Mouse (Mus musculus) limb, embryonic 12.5 days (tissue): Measurements from ENCODE around the gene Ly6g6f. TPM values are rescaled to one million over a fixed set of nuclear protein-coding genes. Genes with fewer than 3 reads are reported as not detected.

Experiments used
- ATAC-seq: fragments of 200-750 bp; cut with Nextera tagmentation; 2 replicates; pipeline ENCODE4 v1.8.0; 2017; ENCODE audit warnings: low read depth, moderate TSS enrichment; ENCODE audit not compliant: insufficient number of reproducible peaks, insufficient read depth, low FRiP score, low TSS enrichment
- H3K27ac ChIP-seq: fragments of 300-500 bp; sonication (generic); 2 replicates; pipeline ENCODE4 v1.5.1; 2016; ENCODE audit warnings: mild to moderate bottlenecking, moderate library complexity
- H3K27me3 ChIP-seq: fragments of 300-500 bp; sonication (generic); 2 replicates; pipeline ENCODE4 v1.6.1; 2016; ENCODE audit warnings: mild to moderate bottlenecking, moderate library complexity
- H3K36me3 ChIP-seq: fragments of 300-500 bp; sonication (generic); 2 replicates; pipeline ENCODE4 v1.6.1; 2016; ENCODE audit warnings: mild to moderate bottlenecking, moderate library complexity
- H3K4me1 ChIP-seq: fragments of 300-500 bp; sonication (generic); replicated peaks from 2 replicates; pipeline ENCODE4 v1.6.1; 2016
- H3K4me2 ChIP-seq: fragments of 300-500 bp; sonication (generic); 2 replicates; pipeline ENCODE4 v1.6.1; 2016; ENCODE audit warnings: mild to moderate bottlenecking, moderate library complexity
- H3K4me3 ChIP-seq: fragments of 300-500 bp; sonication (generic); replicated peaks from 2 replicates; pipeline ENCODE4 v1.5.1; 2016; ENCODE audit warnings: mild to moderate bottlenecking
- H3K9ac ChIP-seq: fragments of 300-500 bp; sonication (generic); replicated peaks from 2 replicates; pipeline ENCODE4 v1.6.1; 2016; ENCODE audit warnings: mild to moderate bottlenecking, moderate library complexity
- H3K9me3 ChIP-seq: fragments of 300-500 bp; sonication (generic); 2 replicates; pipeline ENCODE4 v1.6.1; 2016; ENCODE audit warnings: mild to moderate bottlenecking, moderate library complexity
- WGBS: fragments of 180-500 bp; shearing (Covaris S2); methylation state at CpG from one replicate; pipeline ENCODE4 v1.1.7; 2016; 5-methylcytosine and 5-hydroxymethylcytosine counted together
- polyA plus RNA-seq: library from polyadenylated mRNA; unstranded; fragments of >200 nt; fragmentation: Nextera tagmentation; extraction: Ambion mirVana; gene quantifications from 2 replicates; pipeline ENCODE4 v1.2.1, GENCODE M21; 2016

Gene Ly6g6f
- polyA plus RNA-seq = 0.44 and 0.66 TPM in 2 replicates

GRCm38 (mm10) chr17:35085208-35085865 lies at the start of gene Ly6g6f:
Gene Ly6g6f, minus strand, starts transcription at chr17:35085610.
- no peak within 1 kb of the TSS for H3K9ac ChIP-seq
- no peak within 1 kb of the TSS for H3K4me3 ChIP-seq
- H3K4me2 ChIP-seq = no peak within 1 kb of the TSS
- ATAC-seq = no peak
- H3K27ac ChIP-seq = no peak within 1 kb of the TSS
- no peaks in the 10 kb centered on the region for H3K9me3 ChIP-seq
- H3K27me3 ChIP-seq = no peaks in the 10 kb centered on the region; the same call in 1 of the 2 replicates
- WGBS = 82% methylated on average over 7 of the region's 7 CpGs
- H3K4me1 ChIP-seq = peaks cover 6% of the 10 kb centered on the region
- no peaks in the 10 kb centered on the region for H3K36me3 ChIP-seq

DNA sequence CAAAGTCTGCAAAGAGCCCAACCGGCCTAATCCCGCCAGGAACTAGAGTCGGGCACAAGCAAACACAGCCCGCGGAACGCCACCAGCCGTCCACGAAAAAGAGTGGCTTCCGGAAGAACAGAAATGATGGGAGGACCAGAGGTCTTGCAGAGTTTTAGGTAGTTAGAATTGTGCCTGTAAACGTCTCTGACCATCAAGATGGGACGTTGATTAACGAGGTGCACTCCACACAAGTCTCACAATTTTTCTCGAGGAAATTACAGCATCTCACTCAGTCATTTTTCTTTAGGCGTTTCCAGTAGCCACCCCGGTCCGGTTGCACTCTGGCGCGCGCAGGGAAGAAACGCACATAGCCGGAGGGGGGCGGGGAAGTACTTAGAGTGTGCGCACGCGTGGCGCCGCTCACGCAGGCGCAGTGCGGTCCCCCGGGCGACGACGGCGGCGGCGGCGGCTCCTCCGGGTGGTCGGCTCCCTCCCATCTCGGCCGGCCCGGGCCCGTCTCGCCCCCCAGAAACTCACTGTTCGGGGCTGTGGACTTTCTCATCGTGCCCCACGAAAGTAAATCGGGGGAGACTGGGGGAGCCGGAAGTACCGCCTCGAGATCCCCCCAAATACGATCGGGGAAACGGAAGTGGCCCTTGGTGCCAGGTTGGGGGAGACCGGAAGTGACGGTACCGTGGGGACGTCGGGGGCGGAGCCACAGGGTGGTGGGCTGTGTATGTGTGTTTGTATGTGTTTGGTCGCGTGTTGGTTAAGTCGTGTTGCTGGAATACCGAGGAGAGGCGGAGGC lies 49.6 kb upstream of the Ly6g6f start, which contains the start of gene Bag6:
TSS of gene Bag6 (plus strand) at position 378 of the 790 bp plus-strand sequence.
- peak within 1 kb of the TSS; percentile 81 for H3K9ac ChIP-seq
- peak within 1 kb of the TSS; percentile 96 for H3K4me2 ChIP-seq
- no peaks in the 10 kb centered on the region for H3K9me3 ChIP-seq
- peaks cover 15% of the 10 kb centered on the region for H3K4me1 ChIP-seq
- no peaks in the 10 kb centered on the region for H3K27me3 ChIP-seq
- H3K36me3 ChIP-seq = peaks cover 27% of the 10 kb centered on the region
- peak within 1 kb of the TSS; percentile 91 for H3K27ac ChIP-seq
- peak; percentile 90 for ATAC-seq
- peak within 1 kb of the TSS; percentile 79 for H3K4me3 ChIP-seq
- WGBS = under 1% methylated on average over 66 of the region's 66 CpGs

- Histone ChIP-seq H3K27me3 (no peaks in the 10 kb centered on the region), H3K4me1 (peaks cover 18% of the 10 kb centered on the region), H3K9me3 (no peaks in the 10 kb centered on the region), H3K9ac (no peak overlapping the region), H3K36me3 (peaks cover 25% of the 10 kb centered on the region), H3K4me3 (no peak overlapping the region), H3K4me2 (no peak overlapping the region), H3K27ac (no peak overlapping the region)
- ATAC-seq = no peak
- WGBS = 93% methylated on average over 7 of the region's 7 CpGs
Measured at GRCm38 (mm10) chr17:35133517-35133916, 48.1 kb upstream of the Ly6g6f start.

DNA sequence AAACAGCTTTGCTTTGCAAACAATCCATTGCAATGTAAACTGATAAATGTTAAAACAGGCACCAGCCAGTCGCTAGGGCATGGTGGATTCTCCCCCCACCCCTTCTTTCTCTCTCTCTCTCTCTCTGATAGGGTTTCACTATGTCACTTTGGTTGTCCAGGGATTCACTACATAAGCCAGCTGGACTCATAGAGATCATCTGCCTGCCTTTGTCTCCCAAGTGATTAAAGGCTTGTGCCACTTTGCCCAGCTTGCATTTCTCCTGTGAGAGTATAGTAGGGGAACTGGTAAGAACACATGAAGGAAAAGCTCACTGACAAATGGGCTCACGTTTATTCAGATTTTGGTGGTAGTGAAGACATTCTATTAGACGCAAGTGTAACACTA lies 46.8 kb upstream of the Ly6g6f start:
- whole genome bisulfite sequencing = 82% methylated on average over 3 of the region's 3 CpGs

DNA sequence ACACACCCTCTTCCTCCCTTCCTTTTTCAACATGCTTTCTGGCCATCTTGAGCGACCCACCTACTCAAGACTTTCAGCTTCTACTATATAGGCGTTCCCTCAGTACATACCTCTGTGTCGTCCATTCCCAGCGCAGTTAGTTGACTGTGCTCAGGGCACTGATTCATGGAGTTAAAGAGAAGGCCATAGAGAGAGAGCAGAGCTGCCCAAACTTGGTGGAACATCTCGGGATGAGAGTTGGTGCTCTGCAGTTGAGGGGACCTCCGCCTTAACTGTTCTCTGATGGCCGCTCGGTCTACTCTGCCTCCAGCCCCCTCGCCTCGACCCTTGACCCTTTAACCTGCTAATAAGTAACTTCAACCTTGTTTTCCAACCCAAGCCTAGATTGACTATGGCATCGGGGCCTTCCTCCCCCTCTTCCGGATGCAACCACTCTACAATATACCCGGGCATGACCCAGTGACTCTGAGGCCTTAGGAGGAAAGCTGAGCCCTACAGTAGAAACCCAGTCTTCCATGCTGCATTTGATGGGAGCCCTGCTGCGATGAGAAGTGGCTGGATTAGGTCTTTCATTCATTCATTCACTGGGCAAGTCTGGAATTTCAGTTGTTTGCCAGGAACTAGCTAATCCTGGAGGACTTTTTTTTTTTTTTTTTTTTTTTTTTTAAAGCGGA lies 46.2 kb upstream of the Ly6g6f start, which contains the start of gene Apom:
TSS of gene Apom (minus strand) at position 551 of the 674 bp plus-strand sequence.
- H3K27me3 ChIP-seq = no peaks in the 10 kb centered on the region
- H3K4me3 ChIP-seq = no peak within 1 kb of the TSS
- peaks cover 23% of the 10 kb centered on the region for H3K4me1 ChIP-seq
- WGBS = 85% methylated on average over 15 of the region's 15 CpGs
- peaks cover 24% of the 10 kb centered on the region for H3K36me3 ChIP-seq
- H3K9ac ChIP-seq = no peak within 1 kb of the TSS
- ATAC-seq = no peak
- no peak within 1 kb of the TSS for H3K27ac ChIP-seq
- H3K4me2 ChIP-seq = no peak within 1 kb of the TSS
- no peaks in the 10 kb centered on the region for H3K9me3 ChIP-seq

More for the DNA sequence above, 46.8 kb upstream of the Ly6g6f start:
- no peaks in the 10 kb centered on the region for H3K27me3 ChIP-seq
- peaks cover 24% of the 10 kb centered on the region for H3K36me3 ChIP-seq
- no peak overlapping the region for H3K4me3 ChIP-seq
- peaks cover 23% of the 10 kb centered on the region for H3K4me1 ChIP-seq
- no peak for ATAC-seq
- no peak overlapping the region for H3K4me2 ChIP-seq
- no peak overlapping the region for H3K27ac ChIP-seq
- H3K9ac ChIP-seq = no peak overlapping the region
- no peaks in the 10 kb centered on the region for H3K9me3 ChIP-seq

- Histone ChIP-seq H3K27ac (no peak overlapping the region), H3K4me2 (no peak overlapping the region), H3K4me3 (no peak overlapping the region), H3K36me3 (peaks cover 24% of the 10 kb centered on the region), H3K9ac (no peak overlapping the region), H3K9me3 (no peaks in the 10 kb centered on the region), H3K4me1 (peaks cover 19% of the 10 kb centered on the region), H3K27me3 (no peaks in the 10 kb centered on the region)
- WGBS = 93% methylated on average over 8 of the region's 8 CpGs
- no peak for ATAC-seq
Measured at GRCm38 (mm10) chr17:35131038-35131437, 45.6 kb upstream of the Ly6g6f start.

DNA sequence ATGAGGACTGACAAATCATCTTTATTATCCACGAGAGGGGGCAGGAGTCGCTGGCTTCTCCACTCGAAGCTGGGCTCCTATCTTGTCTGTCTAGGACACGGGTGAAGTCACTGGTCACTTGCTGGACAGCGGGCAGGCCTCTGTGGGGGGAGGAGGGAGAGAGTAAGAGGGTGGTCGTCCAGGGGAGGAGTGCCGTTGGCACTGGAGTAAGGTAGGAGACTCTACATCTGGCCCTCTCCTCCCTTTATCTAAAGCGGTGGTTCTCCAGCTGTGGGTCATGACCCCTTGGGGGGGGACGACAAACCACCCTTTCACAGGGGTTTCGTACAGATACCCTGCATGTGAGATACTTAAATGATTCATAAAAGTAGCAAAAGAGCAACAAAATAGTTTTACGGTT lies 43.6 kb upstream of the Ly6g6f start:
- 71% methylated on average over 11 of the region's 11 CpGs for WGBS
- Histone ChIP-seq H3K27ac (no peak overlapping the region), H3K9me3 (no peaks in the 10 kb centered on the region), H3K4me3 (no peak overlapping the region), H3K4me2 (no peak overlapping the region), H3K9ac (peak overlapping the region; percentile 18; the same call in 1 of the 2 replicates), H3K36me3 (peaks cover 34% of the 10 kb centered on the region), H3K4me1 (peaks cover 29% of the 10 kb centered on the region), H3K27me3 (no peaks in the 10 kb centered on the region)
- ATAC-seq = no peak

GRCm38 (mm10) chr17:35127017-35127416 lies 41.6 kb upstream of the Ly6g6f start:
- Histone ChIP-seq H3K4me1 (peaks cover 32% of the 10 kb centered on the region), H3K4me2 (peak overlapping the region; percentile 82), H3K9ac (peak overlapping the region; percentile 82), H3K9me3 (no peaks in the 10 kb centered on the region), H3K27ac (peak overlapping the region; percentile 85; the same call in 1 of the 2 replicates), H3K36me3 (peaks cover 45% of the 10 kb centered on the region), H3K27me3 (no peaks in the 10 kb centered on the region), H3K4me3 (peak overlapping the region; percentile 70)
- 78% methylated on average over 13 of the region's 13 CpGs for WGBS
- ATAC-seq = no peak

DNA sequence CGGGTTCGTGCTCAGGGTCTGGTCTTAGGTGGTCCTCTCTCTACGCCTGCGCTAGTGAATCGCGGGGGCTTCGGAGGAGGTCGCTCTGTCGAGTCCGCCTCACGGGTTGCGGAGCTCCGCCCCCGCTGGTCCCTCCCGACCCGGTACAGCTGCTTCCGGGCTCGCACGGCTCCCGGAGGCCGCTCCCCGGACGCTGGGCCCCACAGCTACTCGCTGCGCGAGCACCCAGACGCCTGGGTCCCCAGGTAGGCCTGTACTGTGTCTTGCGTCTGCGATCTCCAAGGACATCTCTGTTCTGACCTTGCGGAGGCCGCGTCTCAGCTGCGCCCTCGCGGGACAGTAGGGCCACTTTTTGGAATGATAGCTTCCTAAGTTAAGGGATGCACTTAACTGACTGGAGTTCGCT lies 40.8 kb upstream of the Ly6g6f start, which contains the start of gene D17H6S53E:
TSS of gene D17H6S53E (plus strand) at position 168 of the 406 bp plus-strand sequence.
- Histone ChIP-seq H3K36me3 (peaks cover 45% of the 10 kb centered on the region), H3K4me2 (peak within 1 kb of the TSS; percentile 82), H3K27ac (peak within 1 kb of the TSS; percentile 85), H3K9me3 (no peaks in the 10 kb centered on the region), H3K4me3 (peak within 1 kb of the TSS; percentile 70), H3K4me1 (peaks cover 33% of the 10 kb centered on the region), H3K9ac (peak within 1 kb of the TSS; percentile 82), H3K27me3 (no peaks in the 10 kb centered on the region)
- ATAC-seq = peak; percentile 21; the same call in 1 of the 2 replicates
- WGBS = under 1% methylated on average over 36 of the region's 36 CpGs

GRCm38 (mm10) chr17:35125578-35125977 lies 40.2 kb upstream of the Ly6g6f start:
- Histone ChIP-seq H3K4me2 (peak overlapping the region; percentile 82), H3K4me1 (peaks cover 33% of the 10 kb centered on the region), H3K4me3 (peak overlapping the region; percentile 70), H3K9me3 (no peaks in the 10 kb centered on the region), H3K27me3 (no peaks in the 10 kb centered on the region), H3K27ac (peak overlapping the region; percentile 64; the same call in 1 of the 2 replicates), H3K9ac (peak overlapping the region; percentile 82), H3K36me3 (peaks cover 45% of the 10 kb centered on the region)
- 27% methylated on average over 6 of the region's 6 CpGs for WGBS
- no peak for ATAC-seq
